Mouse (Mus musculus): ENCODE measurements around the gene H2-M11. TPM values are rescaled to one million over a fixed set of nuclear protein-coding genes. Genes with fewer than 3 reads are reported as not detected.

The H2-M11 gene
- total RNA-seq (2018; cell fraction: chromatin; rRNA removed), result not detected
- not detected for total RNA-seq (2018; cell fraction: cytosol; rRNA removed)
- not detected for total RNA-seq (2018; cell fraction: nucleus; rRNA removed)
- polyA plus RNA-seq (2018), result not detected in 3 replicates

DNA sequence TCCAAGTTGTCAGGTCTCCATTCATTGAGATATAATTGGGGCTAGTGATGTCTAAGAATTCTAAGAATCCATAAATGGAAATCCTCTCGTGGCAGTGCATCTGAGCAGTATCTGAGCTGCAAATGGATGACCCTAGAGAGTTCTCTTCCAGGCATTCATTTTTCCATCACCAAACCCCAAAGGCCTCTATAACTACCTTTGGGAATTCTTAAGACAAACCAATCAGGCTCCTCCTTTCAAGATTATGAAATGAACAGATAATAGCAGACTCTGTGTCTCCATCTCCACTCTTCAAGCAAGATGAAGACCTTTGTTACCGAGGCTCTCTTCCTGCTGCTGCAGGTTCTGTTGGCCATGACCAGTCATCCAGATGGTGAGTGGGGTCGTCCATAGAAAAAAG is at the start of gene H2-M11:
Gene H2-M11, plus strand, starts transcription at position 301 of the 400 bp plus-strand sequence.
- H3K79me2 ChIP-seq (ENCODE audit: inconsistent target), result no peaks in the 10 kb centered on the region
- 52% methylated on average over 3 of the region's 3 CpGs for WGBS (ENCODE audit: missing documents)
- no peak within 1 kb of the TSS for H3K4me3 ChIP-seq (ENCODE audit: inconsistent target)
- no peak within 1 kb of the TSS for H3K27ac ChIP-seq
- no peaks in the 10 kb centered on the region for H3K36me3 ChIP-seq (ENCODE audit: inconsistent target)

- WGBS (ENCODE audit: missing documents), result 0% methylated on average over 1 of the region's 1 CpGs
- H3K36me3 ChIP-seq (ENCODE audit: inconsistent target), result no peaks in the 10 kb centered on the region
- no peak overlapping the region for H3K4me3 ChIP-seq (ENCODE audit: inconsistent target)
- H3K27ac ChIP-seq, result no peak overlapping the region
- no peaks in the 10 kb centered on the region for H3K79me2 ChIP-seq (ENCODE audit: inconsistent target)
Observed at GRCm38 (mm10) chr17:36500435-36500834, 46.4 kb upstream of the H2-M11 start.

GRCm38 (mm10) chr17:36503910-36504309 is 43.0 kb upstream of the H2-M11 start:
- Histone ChIP-seq H3K27ac (no peak overlapping the region), H3K79me2 (ENCODE audit: inconsistent target) (no peaks in the 10 kb centered on the region)

More at GRCm38 (mm10) chr17:36503910-36504309, 43.0 kb upstream of the H2-M11 start:
- Histone ChIP-seq H3K4me3 (ENCODE audit: inconsistent target) (no peak overlapping the region), H3K36me3 (ENCODE audit: inconsistent target) (no peaks in the 10 kb centered on the region)

Other genes starting within 250 kb of the H2-M11 start
- gene H2-M10.1, start 220.9 kb upstream of the H2-M11 start, polyA plus RNA-seq (2018), result not detected in 3 replicates
- not detected in 3 replicates for gene H2-M10.3, start 178.7 kb upstream of the H2-M11 start, polyA plus RNA-seq (2018)
- not detected in 3 replicates for gene H2-M10.4, start 84.7 kb upstream of the H2-M11 start, polyA plus RNA-seq (2018)
- gene H2-M9, start 95.6 kb downstream of the H2-M11 start, polyA plus RNA-seq (2018), result not detected in 3 replicates
- not detected in 3 replicates for gene H2-M1, start 125.1 kb downstream of the H2-M11 start, polyA plus RNA-seq (2018)
- not detected in 3 replicates for gene H2-M10.5, start 225.8 kb downstream of the H2-M11 start, polyA plus RNA-seq (2018)